Mouse (Mus musculus) heart, adult 9 months (tissue): ENCODE data around the gene Slc2a2.

Experiments
- DNase-seq, 2 experiments: peaks; one replicate each; pipeline ENCODE4 v3.0.0; 2022; ENCODE audit warnings: low spot score in 2 of 2

The Slc2a2 gene

DNA sequence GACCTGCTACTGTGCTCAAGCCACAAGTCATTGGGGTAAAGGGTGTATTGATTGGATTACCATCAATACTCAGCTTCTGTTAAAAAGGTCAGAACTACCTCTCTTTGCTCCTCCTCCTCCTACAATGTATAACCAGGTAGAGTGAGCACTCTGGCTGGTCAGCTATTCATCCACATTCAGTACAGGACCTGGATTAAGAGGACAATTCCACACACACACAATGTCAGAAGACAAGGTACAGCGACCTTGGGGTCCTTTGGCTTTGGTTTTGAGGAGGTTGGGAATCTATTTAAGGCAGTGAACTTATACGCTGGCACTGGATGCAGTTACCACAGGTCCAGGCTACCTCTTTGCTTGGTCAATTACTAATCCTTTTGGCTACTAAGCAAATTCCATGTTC lies at the start of gene Slc2a2:
TSS of gene Slc2a2 (plus strand) at position 107 of the 400 bp plus-strand sequence.
- no peak for DNase-seq

DNA sequence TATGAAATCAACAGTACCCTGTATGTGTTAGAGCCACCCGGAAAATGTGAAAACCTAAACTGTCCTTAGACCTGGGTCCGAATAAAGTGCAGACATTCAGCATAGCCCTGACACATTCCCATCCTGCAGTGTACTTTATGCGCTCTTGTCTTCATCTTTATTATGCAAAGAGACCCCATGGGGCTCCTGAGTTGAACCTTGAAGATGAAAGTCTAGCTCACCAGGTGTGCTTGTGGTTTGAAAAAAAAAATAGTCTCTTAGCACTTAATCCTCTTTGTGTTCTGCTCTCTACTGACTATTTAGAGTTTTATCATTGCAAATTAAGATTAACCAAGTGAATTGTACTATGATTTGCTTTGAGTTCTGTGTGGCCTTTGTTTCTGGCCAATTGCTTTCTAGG lies 45.1 kb upstream of the Slc2a2 start:
- no peak for DNase-seq

DNA sequence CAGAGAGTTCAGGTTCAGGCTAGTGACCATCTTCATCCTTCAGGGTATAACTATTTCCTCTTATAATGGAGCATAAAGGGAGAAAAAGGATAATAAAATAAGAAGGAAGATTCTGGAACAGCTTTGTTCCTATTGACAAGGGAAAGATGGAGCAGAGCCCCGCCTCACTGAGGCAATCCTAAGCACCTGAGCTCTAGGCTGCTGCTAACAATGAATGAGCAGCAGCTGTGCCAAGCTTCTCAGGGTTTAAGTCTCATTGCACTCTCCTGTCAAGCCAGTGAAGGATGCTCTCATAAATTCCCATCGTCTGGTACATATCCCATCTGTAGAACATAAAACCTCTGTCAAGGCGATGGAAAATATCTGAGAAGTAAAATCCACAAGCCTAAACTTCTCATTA lies 44.7 kb upstream of the Slc2a2 start:
- DNase-seq, result no peak

- no peak for DNase-seq
Measured at GRCm38 (mm10) chr3:28654740-28655139, 43.0 kb upstream of the Slc2a2 start.

GRCm38 (mm10) chr3:28658349-28658748 lies 39.4 kb upstream of the Slc2a2 start:
- DNase-seq, result no peak

- DNase-seq, result no peak
Measured at GRCm38 (mm10) chr3:28680851-28681250, 16.9 kb upstream of the Slc2a2 start.

DNA sequence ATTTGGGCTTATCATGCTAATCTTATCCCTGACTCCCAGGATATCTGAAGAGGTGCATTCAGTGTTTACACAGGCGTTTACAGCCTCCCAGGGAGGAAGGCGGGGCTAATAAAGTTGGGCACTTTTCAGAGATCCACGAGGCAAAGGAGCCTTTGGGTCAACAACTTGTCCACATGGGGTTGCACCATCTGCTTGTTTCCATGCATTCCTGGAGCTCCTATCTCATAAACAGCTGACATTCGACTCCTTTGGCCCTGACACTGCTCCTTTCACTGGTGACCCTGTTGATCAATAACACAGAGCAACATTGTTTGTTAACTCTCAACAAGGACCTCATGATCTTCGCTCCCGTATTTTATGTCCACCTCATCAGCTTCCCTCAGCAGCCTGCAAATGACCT lies 15.8 kb upstream of the Slc2a2 start:
- DNase-seq, result no peak

DNA sequence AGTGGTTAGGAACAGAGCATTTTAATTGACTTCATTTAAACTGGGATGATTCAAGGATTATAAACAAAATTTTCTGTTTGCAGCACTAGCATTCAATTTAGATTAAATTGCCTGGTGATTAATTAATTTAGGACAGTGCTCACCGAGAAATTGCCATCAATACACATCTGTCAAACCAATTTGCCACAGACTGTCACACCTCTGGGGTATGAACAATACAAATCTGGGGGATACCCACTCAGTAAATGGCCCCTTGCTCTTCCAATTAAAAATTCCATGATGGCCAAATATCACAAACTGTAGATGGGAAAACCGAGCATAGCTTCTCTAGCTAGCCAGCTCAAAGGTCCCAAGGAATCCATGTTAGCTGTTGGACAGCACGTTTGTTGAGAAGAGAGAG lies 15.3 kb upstream of the Slc2a2 start:
- DNase-seq, result no peak

- no peak for DNase-seq
Measured at GRCm38 (mm10) chr3:28685510-28685909, 12.2 kb upstream of the Slc2a2 start.

GRCm38 (mm10) chr3:28694811-28695210 lies 2.9 kb upstream of the Slc2a2 start:
- no peak for DNase-seq

DNA sequence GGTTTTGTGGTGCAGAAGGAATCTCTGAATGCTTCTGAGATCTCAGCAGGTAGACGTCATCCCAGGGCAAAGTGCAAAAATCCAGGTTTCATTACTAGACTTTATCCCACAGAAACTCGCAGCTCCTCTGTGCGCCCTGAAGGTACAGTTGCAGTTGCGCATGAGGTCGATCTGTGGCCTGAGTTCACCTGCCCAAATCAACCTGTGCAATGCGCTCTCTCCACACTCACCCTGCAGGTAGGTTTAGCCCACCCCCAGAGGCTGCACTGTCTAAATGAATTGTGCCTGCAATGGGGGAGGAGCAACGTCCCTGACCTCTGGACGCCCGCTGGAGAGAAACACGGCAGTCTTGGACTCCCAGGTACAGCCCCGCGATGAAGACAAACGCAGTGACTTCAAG lies 2.1 kb upstream of the Slc2a2 start:
- no peak for DNase-seq

GRCm38 (mm10) chr3:28696162-28696561 lies 1.5 kb upstream of the Slc2a2 start:
- no peak for DNase-seq

DNA sequence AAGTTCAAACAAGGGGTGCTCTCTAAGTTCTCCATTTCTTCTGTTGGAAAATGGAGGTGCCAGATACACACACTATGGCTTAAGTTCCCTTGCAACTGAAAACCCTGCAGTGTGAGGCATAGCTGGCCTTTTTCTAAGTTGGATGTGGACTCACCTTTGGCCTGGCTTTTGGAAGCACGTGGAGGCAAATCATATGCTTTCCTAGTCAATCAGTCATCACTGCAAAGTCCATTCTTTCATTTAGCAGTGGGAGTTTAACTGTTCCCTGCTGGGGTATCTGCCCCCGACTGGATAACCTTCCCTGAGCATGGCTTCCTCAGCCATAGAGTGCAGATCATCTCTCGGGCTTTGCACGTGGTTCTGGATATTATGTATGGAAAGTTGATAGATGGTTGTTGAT lies 1.9 kb downstream of the Slc2a2 start:
- DNase-seq, result no peak

GRCm38 (mm10) chr3:28705522-28706137 lies 7.9 kb downstream of the Slc2a2 start:
- no peak for DNase-seq

- DNase-seq, result no peak
Measured at GRCm38 (mm10) chr3:28706736-28707135, 9.0 kb downstream of the Slc2a2 start.

DNA sequence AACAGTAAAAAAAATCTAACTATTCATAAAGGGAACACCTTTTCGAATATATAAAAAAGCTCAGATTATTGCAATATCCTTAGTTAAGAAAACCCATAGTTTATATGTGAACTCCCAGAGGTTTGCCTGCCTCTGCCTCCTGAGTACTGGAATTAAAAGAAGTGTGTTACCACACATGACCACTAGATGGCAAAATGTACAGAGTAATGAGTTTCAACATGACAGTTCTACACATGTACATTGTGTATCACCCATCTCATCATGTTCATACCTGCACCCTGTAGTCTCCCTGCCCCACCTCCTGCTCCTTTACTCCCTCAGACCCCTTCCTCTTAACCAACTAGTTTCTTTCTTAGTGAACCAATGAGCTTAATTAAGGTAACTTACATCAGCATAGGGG lies 12.0 kb downstream of the Slc2a2 start:
- DNase-seq, result no peak

GRCm38 (mm10) chr3:28713913-28714698 lies 16.4 kb downstream of the Slc2a2 start:
- DNase-seq, result no peak

DNA sequence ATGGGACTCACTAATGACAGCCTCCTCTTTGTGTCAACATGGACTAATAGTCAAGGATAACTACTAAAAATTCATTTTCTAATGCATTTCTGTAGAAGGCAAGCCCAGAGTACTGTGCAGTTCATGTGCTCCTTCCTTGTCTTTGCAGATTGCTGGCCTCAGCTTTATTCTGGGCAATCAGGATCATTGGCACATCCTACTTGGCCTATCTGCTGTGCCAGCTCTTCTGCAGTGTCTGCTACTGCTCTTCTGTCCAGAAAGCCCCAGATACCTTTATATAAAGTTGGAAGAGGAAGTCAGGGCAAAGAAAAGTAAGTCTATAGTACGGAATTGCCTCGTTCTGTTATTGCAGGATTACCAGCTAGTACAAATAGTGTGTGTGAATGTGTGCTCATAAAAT lies 20.8 kb downstream of the Slc2a2 start:
- DNase-seq, result no peak

GRCm38 (mm10) chr3:28721218-28721617 lies 23.5 kb downstream of the Slc2a2 start:
- no peak for DNase-seq

- DNase-seq, result no peak
Measured at GRCm38 (mm10) chr3:28721838-28722237, 24.1 kb downstream of the Slc2a2 start.

DNA sequence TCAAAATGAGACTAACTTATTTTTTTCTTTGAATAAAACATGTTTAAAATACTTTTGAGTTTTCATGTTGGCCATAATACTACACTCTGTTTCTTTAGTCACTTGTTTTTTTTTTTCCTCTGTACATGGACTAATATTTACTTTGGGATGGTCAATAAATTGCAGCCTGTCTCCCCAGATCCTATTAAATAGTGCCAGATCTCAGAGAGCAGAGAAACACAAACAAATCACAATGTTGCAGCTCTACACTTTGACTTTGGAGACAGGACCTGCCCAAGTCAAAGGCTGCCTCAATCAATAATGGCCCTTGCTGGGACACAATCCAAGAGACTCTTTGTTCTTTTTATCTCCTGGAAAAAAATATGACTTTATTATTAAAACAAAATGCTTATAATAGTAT lies 24.8 kb downstream of the Slc2a2 start:
- DNase-seq, result no peak

GRCm38 (mm10) chr3:28723534-28723933 lies 25.8 kb downstream of the Slc2a2 start:
- DNase-seq, result no peak

DNA sequence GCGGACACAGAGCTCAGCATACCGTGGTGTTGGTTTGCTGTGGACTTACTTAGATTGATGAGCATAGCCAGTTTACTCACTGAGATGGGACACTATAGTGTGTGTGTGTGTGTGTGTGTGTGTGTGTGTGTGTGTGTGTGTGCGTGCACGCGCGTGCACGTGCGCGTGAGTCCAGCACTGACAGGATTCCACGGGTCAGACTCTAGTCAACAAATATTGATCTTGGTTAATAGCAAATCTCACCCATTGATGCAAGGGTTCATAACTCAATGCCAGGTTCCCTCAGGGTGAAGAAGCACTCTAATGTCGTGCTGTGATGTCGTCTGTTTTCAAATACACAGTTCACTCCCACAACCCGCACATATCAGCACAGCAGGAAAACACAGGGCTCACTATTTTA lies 27.5 kb downstream of the Slc2a2 start:
- no peak for DNase-seq

- DNase-seq, result no peak
Measured at GRCm38 (mm10) chr3:28726356-28726755, 28.7 kb downstream of the Slc2a2 start.
